Mouse (Mus musculus) left cerebral cortex, adult 18-20 months (tissue): ENCODE measurements around the gene Sh2d3c. TPM values are rescaled to one million over a fixed set of nuclear protein-coding genes. Genes with fewer than 3 reads are reported as not detected.

ENCODE experiments used
- DNase-seq, 2 experiments: peaks; one replicate each; pipeline ENCODE4 v3.0.0; 2021 to 2022; ENCODE audit warnings: low spot score in 2 of 2, mixed read lengths in 1 of 2
- microRNA-seq, 2 experiments: library from miRNA; unstranded; fragments of <30 nt; microRNA quantifications; one replicate each; pipeline ENCODE4 v1.2.0; 2021
- total RNA-seq, 2 experiments: library from RNA; stranded (reverse); gene quantifications; 2 replicates each; pipeline ENCODE4 v1.2.3; 2021

Sh2d3c gene
- total RNA-seq, 2 experiments from 2014 or later = 27.9 to 35.5 TPM

GRCm38 (mm10) chr2:32784048-32784681, 63.3 kb downstream of the Sh2d3c start, which contains the start of gene Cfap157:
Cfap157 (minus strand) TSS chr2:32784428.
- no peak for DNase-seq

DNA sequence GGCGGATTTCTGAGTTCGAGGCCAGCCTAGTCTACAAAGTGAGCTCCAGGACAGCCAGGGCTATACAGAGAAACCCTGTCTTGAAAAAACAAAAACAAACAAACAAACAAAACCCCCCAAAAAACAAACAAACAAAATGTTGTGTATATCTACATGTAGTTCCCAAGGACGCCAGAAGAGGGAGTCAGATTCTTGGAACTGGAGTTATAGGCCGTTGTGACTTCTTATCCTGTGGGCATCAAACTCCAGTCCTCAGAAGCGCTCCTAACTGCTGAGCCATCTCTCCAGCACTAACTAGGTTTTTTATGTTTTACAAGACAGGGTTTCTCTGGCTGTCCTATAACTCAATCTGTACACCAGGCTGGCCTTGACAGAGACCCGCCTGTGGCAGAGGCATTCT, 66.3 kb downstream of the Sh2d3c start:
- DNase-seq = no peak

DNA sequence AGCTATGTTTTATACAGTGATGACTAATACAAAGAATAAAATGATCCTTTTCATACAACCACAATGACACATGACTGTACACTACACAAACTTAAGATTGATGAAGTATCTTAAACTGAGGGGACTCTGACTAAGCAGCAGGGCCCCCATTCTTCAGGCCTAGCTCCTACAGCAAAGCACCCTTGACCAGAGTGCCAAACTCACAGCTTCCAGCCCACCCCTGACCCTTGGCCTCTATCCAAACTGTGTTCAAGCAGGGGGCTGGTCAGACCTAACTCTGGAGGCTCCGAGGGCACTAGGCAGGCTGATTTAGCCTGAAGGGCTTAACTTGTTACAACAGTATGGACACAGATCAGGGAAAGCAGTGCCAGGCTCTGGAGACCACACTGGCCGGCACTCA, 67.7 kb downstream of the Sh2d3c start:
- DNase-seq = no peak

DNA sequence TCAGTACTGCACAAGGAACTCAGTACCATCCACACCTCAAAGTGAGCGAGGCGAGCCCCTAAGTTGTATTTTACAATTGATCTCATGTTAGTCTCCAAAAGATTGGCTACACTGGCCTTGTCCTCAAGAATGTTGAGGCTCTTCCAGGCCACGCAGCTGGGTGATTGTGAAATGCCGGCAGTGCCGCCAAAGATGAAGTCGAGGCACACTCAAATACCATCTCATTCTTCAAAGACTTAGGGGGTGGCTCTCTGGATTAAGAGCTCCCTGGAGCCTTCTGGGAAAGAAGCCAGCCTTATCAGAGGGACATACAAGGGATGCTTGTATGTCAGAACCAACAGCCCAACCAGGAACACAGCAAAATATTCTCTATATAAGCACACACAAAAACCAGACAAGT, 70.4 kb downstream of the Sh2d3c start:
- no peak for DNase-seq

DNA sequence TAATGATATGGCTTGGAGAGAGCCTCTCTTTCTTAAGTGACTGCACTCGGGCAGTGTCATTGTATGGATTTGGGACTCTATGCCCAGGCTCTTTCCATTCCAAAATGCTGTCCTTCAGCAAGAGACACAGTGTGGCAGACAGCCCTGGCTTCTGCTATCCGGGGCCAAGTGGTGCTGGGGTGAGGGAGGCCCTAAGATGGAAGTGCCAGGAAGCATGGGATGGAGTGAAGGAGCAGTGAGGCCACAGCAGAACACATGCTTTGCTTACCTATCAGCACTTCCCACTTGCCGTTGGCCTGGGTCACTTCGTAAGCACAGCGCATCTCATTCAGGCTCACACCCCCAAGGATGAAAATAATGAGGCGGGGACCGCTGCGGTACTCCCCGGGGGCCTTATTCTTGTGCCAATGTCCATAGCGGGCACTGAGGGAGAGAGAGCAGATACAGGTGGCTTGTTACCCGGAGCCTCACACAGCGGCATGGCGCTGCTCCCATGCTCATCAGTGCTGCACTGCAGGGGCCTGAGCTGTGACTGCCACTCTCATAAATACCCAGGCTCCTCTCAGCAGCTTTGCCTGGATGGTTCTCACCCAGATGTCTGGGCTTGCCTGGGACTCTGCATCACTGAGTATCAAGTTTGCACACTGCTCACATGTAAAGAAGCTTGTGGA, 75.0 kb downstream of the Sh2d3c start:
- no peak for DNase-seq

- no peak for DNase-seq
Measured at GRCm38 (mm10) chr2:32798251-32798962, 77.6 kb downstream of the Sh2d3c start.

Small RNAs within 50 kb of the gene (microRNA-seq; reads per million reads assigned to microRNA genes)
- gene Gm47291 (0 reads per million in 2 experiments), gene Mir2861 (0.21 to 0.25 reads per million in 2 experiments), gene Mir3960 (0 reads per million in 2 experiments), gene Mir8093 (0 to 1.1 reads per million in 2 experiments)

Other genes with a start within 250 kb of the Sh2d3c start
- 10 to 100 TPM; 67.3 to 68.4 TPM for gene Fam102a, start 185.7 kb upstream of the Sh2d3c start, total RNA-seq
- 10 to 100 TPM; 71.4 to 77.1 TPM for gene Dpm2, start 150.2 kb upstream of the Sh2d3c start, total RNA-seq
- 10 to 100 TPM in 1 of 2 experiments, 1 to 10 TPM in 1; 8.6 to 10.3 TPM for gene Pip5kl1, start 146.3 kb upstream of the Sh2d3c start, total RNA-seq
- under 1 TPM; 0.79 to 0.82 TPM for gene 9430097D07Rik, start 145.4 kb upstream of the Sh2d3c start, total RNA-seq
- gene St6galnac4, start 134.0 kb upstream of the Sh2d3c start, total RNA-seq = 10 to 100 TPM; 40.6 TPM
- gene St6galnac6, start 121.3 kb upstream of the Sh2d3c start, total RNA-seq = 100 to 1,000 TPM; 113 to 130 TPM
- 100 to 1,000 TPM; 151 to 160 TPM for gene Ak1, start 99.3 kb upstream of the Sh2d3c start, total RNA-seq
- 10 to 100 TPM; 18.4 to 19.9 TPM for gene Eng, start 74.5 kb upstream of the Sh2d3c start, total RNA-seq
- gene Fpgs, start 16.9 kb upstream of the Sh2d3c start, total RNA-seq = 1 to 10 TPM; 7.6 to 9.0 TPM
- gene Cdk9, start 8.0 kb upstream of the Sh2d3c start, total RNA-seq = 100 to 1,000 TPM; 128 to 133 TPM
- gene 6330409D20Rik, start 20.0 kb downstream of the Sh2d3c start, total RNA-seq = 1 to 10 TPM; 2.2 to 2.8 TPM
- 10 to 100 TPM; 28.7 to 34.3 TPM for gene Tor2a, start 36.2 kb downstream of the Sh2d3c start, total RNA-seq
- 1 to 10 TPM in 1 of 2 experiments, under 1 TPM in 1; 0.88 to 1.0 TPM for gene Ttc16, start 54.6 kb downstream of the Sh2d3c start, total RNA-seq
- 10 to 100 TPM in 1 of 2 experiments, 1 to 10 TPM in 1; 8.1 to 10.2 TPM for gene Ptrh1, start 54.7 kb downstream of the Sh2d3c start, total RNA-seq
- gene Cfap157, start 63.4 kb downstream of the Sh2d3c start, total RNA-seq = under 1 TPM; 0.28 to 0.33 TPM
- gene Stxbp1, start 126.2 kb downstream of the Sh2d3c start, total RNA-seq = 1,000 to 10,000 TPM in 1 of 2 experiments, 100 to 1,000 TPM in 1; 951 to 1,006 TPM
- gene Fam129b, start 155.1 kb downstream of the Sh2d3c start, total RNA-seq = 10 to 100 TPM; 29.6 to 35.3 TPM
- gene Rpl12, start 240.5 kb downstream of the Sh2d3c start, total RNA-seq = 100 to 1,000 TPM; 114 to 120 TPM
- gene Lrsam1, start 240.6 kb downstream of the Sh2d3c start, total RNA-seq = 10 to 100 TPM; 38.7 to 44.6 TPM